Mouse (Mus musculus): Measurements from ENCODE around the gene Ankle2.

- TF ChIP-seq GATA1 (IDR thresholded peaks at IDR 0.05; ENCODE audit: borderline replicate concordance, low read length) (no peak), FLI1 (IDR thresholded peaks at IDR 0.05; ENCODE audit: low read length) (no peak)
Measured at GRCm38 (mm10) chr5:110274147-110274546, 43.3 kb downstream of the Ankle2 start.
